Mouse (Mus musculus) megakaryocyte-erythroid progenitor cell, adult 5-6 weeks (primary cell): ENCODE results near the gene Mrpl1. TPM values are rescaled to one million over a fixed set of nuclear protein-coding genes. Genes with fewer than 3 reads are reported as not detected.

Source experiments
- ATAC-seq: replicated peaks from 2 replicates; pipeline ENCODE4 v1.8.0; 2016; ENCODE audit warnings: mild to moderate bottlenecking, inconsistent platforms; ENCODE audit not compliant: severe bottlenecking, poor library complexity, low FRiP score, low TSS enrichment
- total RNA-seq, 2 experiments: library from RNA; stranded (forward) in 1 of 2; stranded (reverse) in 1 of 2; fragments of 200-1000, 215-1000 nt in 1 of 2; fragments of >200 nt in 1 of 2; fragmentation: Nextera tagmentation in 1 of 2; gene quantifications; 2 replicates each; pipeline ENCODE4 v1.2.3; 2014 to 2017

The Mrpl1 gene
- total RNA-seq, 2 experiments from 2014 or later, result 18.0 to 40.4 TPM

GRCm38 (mm10) chr5:96201462-96202154 lies 7.7 kb upstream of the Mrpl1 start:
- peak; percentile 46 for ATAC-seq

GRCm38 (mm10) chr5:96206897-96207296 lies 2.4 kb upstream of the Mrpl1 start:
- no peak for ATAC-seq

GRCm38 (mm10) chr5:96207531-96207930 lies 1.8 kb upstream of the Mrpl1 start:
- no peak for ATAC-seq

GRCm38 (mm10) chr5:96208543-96208942 lies 750 bp upstream of the Mrpl1 start:
- no peak for ATAC-seq

- ATAC-seq, result peak; percentile 91
Measured at GRCm38 (mm10) chr5:96209916-96210583, 757 bp downstream of the Mrpl1 start.

- no peak for ATAC-seq
Measured at GRCm38 (mm10) chr5:96218648-96219047, 9.4 kb downstream of the Mrpl1 start.

- ATAC-seq, result no peak
Measured at GRCm38 (mm10) chr5:96219512-96219911, 10.2 kb downstream of the Mrpl1 start.

GRCm38 (mm10) chr5:96221298-96221697 lies 12.0 kb downstream of the Mrpl1 start:
- ATAC-seq, result peak; percentile 88

- ATAC-seq, result peak; percentile 39
Measured at GRCm38 (mm10) chr5:96221812-96222585, 12.7 kb downstream of the Mrpl1 start.

- no peak for ATAC-seq
Measured at GRCm38 (mm10) chr5:96222964-96223363, 13.7 kb downstream of the Mrpl1 start.

- ATAC-seq, result no peak
Measured at GRCm38 (mm10) chr5:96226490-96226889, 17.2 kb downstream of the Mrpl1 start.

- ATAC-seq, result no peak
Measured at GRCm38 (mm10) chr5:96228967-96229366, 19.7 kb downstream of the Mrpl1 start.

GRCm38 (mm10) chr5:96238797-96239196 lies 29.5 kb downstream of the Mrpl1 start:
- ATAC-seq, result no peak

- ATAC-seq, result no peak
Measured at GRCm38 (mm10) chr5:96240856-96241255, 31.6 kb downstream of the Mrpl1 start.

GRCm38 (mm10) chr5:96244511-96244910 lies 35.2 kb downstream of the Mrpl1 start:
- ATAC-seq, result no peak

- ATAC-seq, result no peak
Measured at GRCm38 (mm10) chr5:96253995-96254394, 44.7 kb downstream of the Mrpl1 start.

- ATAC-seq, result no peak
Measured at GRCm38 (mm10) chr5:96255166-96255565, 45.9 kb downstream of the Mrpl1 start.

GRCm38 (mm10) chr5:96258210-96258609 lies 48.9 kb downstream of the Mrpl1 start:
- ATAC-seq, result no peak

- ATAC-seq, result peak; percentile 80; the same call in 1 of the 2 replicates
Measured at GRCm38 (mm10) chr5:96267017-96267702, 57.9 kb downstream of the Mrpl1 start.

- no peak for ATAC-seq
Measured at GRCm38 (mm10) chr5:96271070-96271469, 61.8 kb downstream of the Mrpl1 start.
